Mouse (Mus musculus): Measurements from ENCODE around the gene Optn. TPM values are rescaled to one million over a fixed set of nuclear protein-coding genes. Genes with fewer than 3 reads are reported as not detected.
A peak's percentile ranks its signal among the peaks of the same experiment; 100 is the strongest.

Gene Optn
- total RNA-seq, 2 experiments from 2014 or later: 66.8 to 73.0 TPM

DNA sequence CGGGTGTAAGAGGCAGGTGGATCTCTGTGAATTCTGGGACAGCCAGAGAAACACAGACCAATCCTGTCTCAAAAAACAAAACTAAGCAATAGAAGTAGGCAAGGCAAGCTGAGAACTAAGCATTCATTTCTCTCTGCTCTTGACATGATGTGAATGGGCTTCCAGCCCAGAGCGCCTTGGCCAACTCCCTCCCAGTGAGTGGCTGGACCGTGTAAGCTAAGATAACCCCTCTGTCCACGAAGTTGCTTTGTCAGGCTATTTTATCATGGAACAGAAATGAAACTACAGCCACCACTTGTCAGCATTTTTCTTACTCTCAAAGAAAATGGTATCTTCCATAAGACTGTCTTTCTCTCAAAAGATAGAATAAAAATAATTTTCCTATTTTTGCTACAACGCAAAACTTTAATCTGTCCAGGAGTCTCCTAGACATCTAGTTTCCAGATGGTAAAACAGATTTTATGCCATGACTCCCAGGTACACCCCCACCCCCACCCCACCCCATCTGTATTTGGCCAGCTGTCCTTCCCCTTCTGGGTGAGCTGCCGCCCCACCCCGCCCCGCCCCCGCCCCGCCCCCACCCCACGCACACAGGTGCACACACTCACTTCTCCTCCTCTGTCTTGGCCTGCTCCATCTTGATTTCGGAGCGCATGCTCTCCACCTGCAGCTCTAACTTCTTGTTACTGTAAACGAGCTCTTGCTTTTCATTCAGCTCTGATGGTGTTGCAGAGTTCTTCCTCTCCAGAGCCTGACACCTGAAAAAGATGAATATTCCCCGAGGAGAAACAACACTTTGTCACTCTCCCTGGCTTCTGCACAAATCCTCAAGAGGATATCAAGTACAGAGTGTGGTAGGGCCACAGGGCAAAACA lies 30.1 kb downstream of the Optn start:
- intact Hi-C loops (cut with DNase I): no loop called here
- DNase-seq: no peak

DNA sequence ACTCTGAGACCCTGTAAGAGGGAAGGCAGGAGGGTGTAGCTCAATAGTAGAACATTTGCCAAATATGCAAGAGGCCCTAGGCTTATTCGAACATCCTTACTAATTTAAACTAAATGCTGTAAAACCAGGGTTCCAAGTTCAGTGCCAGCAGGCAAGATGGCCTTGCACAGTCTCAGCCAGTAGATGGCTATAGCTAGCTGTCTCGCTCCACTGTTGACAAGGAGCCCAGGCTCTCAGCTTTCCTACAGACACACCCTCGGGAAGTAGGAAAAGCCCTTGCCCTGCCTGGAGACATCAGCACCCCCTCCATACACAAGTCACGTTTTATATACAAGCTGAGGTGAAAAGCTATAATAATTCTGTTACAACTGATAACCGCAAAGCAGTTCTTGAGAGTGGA lies 31.2 kb downstream of the Optn start:
- intact Hi-C loops (cut with DNase I): no loop called here
- DNase-seq: no peak

DNA sequence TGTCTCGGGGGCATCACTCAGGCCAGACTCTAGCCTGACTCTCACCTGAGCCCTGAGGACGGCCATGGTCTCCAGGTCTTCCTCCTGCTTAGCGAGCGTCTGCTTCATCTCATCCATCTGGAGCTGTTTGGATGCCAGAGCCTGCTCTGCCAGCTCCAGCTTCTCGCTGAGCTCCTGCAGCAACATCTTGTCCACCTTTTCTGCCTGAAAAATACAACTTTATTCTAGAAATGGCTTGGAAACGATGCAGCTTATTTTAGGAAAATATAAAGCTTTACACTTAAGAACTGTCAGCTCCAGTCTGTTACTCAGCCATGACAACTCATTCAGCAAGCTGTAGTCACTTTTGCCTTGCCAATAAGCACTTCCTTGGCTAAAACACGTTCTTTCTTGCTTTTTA lies 32.6 kb downstream of the Optn start:
- no peak for DNase-seq
- intact Hi-C loops (cut with DNase I): no loop called here

DNA sequence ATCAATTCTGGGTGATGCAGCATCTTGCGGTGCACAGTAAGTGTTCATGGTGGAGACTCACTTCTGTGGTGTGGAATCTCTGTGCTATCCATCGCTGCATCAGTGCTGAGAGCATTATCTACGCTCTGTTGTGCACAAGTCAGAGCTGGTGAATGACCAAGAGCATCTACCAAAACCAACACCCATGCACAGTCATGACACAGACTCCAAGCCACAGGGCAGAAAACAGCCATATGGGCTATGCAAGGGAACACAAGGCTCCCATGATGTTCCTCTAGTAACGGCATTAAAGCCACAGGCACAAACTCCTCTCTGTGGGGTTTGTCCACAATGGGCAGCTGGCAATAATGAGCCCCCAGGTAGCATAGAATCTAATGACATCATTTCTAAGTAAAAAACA lies 34.0 kb downstream of the Optn start:
- intact Hi-C loops (cut with DNase I): no loop called here
- no peak for DNase-seq

DNA sequence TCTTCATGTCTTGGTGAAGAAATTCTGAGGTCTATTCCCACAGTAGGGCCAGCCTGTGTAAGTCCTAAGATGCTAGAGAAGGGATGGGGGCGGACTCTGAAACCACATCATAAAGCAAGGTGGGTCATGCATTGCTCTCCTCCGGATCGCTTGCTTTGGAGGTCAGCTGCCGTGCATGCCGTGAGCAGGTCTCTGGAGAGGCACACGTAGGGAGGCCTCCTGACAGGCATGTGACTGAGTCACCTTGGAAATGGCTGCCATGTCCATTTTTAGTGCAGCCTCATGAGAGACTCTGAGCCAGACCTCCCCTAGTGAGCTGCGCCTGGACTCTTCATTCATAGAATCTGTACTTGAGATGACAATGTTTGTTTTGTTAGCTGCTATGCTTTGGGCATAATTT lies 35.8 kb downstream of the Optn start:
- DNase-seq: no peak
- intact Hi-C loops (cut with DNase I): no loop called here

DNA sequence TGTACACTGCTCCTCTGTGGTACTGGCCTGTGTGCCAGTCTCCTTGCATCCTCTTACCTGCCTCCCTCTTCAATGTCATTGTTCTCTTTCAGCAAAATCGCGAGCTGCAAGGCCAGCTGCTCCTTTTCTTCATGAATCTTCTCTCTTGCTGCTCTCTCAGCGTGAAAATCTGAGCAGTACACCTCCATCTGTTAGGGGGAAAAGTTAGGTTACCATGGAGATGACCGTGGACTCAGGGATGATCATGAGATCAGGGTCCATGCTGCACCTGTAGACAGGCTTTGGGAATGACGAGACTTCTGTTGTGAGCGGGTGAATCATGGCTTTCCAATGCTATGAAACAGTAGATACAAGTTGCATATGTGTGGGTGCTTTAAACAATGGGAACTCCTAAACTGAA lies 36.8 kb downstream of the Optn start:
- no peak for DNase-seq
- intact Hi-C loops (cut with DNase I): no loop called here

DNA sequence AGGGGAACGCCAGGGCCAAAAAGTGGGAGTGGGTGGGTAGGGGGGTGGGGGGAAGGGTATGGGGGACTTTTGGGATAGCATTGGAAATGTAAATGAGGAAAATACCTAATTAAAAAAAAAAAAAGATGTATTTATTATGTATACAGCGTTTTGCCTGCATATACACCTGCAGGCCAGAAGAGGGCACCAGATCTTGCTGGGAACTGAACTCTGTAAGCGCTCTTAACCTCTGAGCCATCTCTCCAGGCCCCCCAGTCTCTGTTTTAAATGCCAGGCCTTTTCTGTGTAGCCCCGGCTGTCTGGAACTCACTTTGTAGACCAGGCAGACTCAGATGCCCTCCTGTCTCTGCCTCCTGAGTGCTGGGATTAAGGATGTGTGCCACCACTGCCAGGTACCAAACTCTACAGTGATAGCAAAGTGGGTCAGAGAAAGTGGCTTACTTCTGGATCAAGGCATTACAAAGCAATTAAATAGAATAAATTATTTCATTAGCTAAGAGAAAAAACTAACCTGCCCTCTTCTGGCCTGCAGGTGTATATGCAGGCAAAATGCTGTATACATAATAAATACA lies 38.6 kb downstream of the Optn start:
- no peak for DNase-seq
- intact Hi-C loops (cut with DNase I): no loop called here

DNA sequence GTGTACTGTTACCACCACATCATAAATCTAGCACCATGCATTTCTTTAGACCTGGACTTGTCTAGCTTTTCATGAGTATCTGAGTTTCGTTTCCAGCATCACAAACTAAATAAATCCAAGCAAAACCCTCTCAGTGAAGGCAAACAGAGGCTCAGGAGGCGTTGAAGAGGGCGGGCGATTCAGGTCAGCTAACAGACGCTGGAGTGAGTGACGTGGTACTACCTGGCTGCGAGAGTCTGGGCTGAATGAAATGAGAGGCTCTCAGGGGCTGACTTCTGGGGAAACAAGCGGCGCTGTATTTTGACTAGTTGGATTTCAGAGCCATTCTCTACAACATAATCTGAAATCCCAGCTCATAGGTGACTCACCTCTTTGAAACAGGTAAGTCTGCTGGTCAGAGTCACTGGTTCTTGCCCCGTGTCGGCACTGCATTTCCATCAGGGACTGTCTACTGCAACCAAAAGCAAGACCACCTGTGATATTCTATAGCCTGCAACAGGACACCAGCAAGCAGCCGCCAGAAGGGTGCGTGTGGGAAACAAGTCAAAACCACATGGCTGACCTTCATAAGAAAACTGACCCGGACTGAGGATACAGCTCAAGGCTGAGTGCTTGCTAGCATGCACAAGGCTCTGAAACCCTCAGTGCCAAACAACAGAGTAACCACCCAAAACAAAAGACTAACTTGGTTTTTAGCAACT lies 40.0 kb downstream of the Optn start:
- DNase-seq: no peak
- intact Hi-C loops (cut with DNase I): no loop called here

DNA sequence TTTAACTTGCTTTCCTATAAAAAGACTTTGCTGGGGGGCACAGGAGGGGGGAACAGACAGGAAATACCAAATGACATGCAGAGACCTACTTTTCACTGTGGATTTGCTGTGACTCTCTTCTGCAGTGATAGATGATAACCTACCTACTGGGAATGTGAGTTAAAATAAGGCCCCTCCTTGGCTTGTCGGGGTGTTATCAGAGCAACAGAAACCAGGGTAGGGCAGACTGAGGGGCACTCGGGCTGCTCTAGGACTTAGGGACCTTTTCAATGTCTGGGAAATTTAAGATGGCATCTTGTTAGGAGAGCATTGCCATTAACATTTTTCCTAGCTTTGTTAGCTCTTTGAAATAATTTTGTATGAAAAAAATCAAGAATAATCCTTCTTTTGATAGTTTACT lies 40.6 kb downstream of the Optn start:
- intact Hi-C loops (cut with DNase I): no loop called here
- DNase-seq: no peak

DNA sequence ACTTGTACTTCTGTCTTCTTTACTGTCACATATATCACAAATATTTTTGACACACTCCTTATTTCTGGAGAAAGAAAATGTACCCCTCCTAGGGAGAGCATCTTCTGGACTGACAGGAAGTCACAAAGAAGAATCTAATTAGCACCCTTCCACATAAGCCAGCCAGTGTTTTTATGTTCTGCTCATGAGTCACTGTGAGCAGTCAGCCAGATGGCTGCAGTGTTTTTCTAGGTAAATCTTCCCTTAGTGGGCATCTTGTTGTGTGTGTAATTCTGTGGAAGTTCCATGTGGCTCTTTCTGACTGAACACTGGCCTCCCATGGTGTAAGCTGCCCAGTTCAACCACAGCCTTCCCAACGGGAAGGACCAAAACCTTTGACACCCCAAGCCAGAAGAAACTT lies 44.1 kb downstream of the Optn start:
- no peak for DNase-seq
- intact Hi-C loops (cut with DNase I): no loop called here

DNA sequence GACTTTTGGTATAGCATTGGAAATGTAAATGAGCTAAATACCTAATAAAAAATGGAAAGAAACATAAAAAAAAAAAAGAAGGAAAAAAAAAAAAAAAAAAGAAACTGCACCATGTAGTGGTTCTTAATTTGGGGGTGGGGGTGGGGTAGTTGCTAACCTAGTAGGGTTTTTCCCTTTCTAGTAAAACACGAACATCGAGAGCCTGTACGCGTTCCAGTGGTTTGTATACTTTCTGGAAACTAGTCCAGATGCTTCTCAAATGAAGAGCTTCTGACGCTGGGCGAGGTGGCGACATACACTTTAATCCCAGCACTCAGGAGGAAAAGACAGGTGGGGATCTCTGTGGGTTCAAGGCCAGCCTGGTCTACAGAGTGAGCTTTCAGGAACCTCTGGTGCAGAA lies 46.9 kb downstream of the Optn start:
- intact Hi-C loops (cut with DNase I): no loop called here
- no peak for DNase-seq

DNA sequence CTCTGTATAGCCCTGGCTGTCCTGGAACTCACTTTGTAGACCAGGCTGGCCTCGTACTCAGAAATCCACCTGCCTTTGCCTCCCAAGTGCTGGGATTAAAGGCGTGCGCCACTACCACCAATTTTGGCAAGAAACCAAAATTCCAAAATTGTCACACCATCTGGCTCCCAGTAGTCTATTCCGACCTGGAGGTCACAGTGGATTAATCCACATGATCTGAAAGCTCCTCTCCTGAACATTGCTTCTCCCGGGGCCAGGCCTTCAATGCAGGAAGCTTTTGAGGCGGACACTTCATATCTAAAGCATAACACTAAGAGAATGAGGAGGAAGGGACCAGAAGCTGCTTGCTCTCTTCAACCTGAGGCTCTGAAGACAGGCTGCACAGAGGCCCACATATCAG lies 48.3 kb downstream of the Optn start:
- intact Hi-C loops (cut with DNase I): no loop called here
- DNase-seq: no peak

DNA sequence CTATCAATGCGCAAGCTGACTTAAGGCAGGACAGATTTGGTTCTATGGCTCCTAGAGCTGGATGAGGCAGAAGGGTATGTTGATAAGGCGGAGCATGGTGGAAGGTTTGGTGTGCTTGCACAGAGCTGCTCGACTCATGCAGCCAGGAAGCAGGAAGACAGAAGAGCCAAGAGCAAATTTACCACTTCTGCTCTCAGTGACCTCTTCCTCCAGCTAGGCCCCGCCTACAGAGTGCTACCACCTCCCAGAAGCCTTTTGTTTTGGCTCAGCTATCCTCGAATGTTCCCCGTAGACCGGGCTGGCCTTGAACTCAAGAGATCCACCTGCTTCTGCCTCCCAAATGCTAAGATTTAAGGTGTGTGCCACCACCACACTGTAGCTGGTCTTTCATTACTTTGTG lies 49.2 kb downstream of the Optn start:
- intact Hi-C loops (cut with DNase I): loop anchor here (5.0 kb wide), 1 partner anchor 92 kb away; no protein-coding TSS in a partner anchor
- DNase-seq: no peak

DNA sequence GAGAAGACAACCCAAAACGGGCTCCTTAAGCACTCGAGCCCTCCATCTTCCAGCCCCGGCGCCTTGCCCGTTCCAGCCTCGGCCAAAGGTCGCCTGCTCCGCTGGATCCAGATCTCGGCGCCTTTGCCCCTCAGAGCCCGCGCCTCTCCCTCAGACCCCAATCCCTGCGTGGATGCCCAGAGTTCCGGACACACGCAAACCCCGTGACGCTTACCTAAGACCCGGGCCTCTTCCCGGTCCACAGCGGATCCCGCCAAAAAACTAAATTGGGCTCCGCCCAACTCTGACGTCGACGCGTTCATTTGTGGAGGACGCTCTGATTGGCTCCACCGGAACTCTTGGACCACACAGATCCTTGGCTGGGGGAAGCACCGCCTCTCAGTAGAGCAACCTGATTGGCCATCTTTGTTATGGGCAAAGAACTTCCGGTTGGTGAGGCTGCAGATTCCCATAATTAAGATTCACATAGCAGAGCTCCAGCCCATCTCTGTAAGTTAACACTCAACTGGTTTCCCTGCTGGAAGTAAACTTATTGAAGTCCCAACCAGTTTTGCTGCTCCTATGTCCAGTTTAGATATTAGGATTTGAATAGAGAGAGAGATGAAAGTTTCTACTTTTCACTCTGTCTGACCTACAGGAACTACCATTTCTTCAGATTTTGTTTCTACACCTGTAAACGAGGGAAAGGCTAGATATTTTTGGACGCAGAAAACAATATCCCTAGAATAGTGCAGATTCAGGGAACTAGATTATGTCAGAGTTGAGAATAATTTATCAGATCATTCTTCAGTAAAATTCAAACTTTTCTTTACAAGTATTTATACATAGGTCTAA lies 51.1 kb downstream of the Optn start, which contains the start of gene Mcm10:
Gene Mcm10, minus strand, starts transcription at position 301 of the 834 bp plus-strand sequence.
- intact Hi-C loops (cut with DNase I): loop anchor here (5.0 kb wide), 1 partner anchor 90 kb away; no protein-coding TSS in a partner anchor

DNA sequence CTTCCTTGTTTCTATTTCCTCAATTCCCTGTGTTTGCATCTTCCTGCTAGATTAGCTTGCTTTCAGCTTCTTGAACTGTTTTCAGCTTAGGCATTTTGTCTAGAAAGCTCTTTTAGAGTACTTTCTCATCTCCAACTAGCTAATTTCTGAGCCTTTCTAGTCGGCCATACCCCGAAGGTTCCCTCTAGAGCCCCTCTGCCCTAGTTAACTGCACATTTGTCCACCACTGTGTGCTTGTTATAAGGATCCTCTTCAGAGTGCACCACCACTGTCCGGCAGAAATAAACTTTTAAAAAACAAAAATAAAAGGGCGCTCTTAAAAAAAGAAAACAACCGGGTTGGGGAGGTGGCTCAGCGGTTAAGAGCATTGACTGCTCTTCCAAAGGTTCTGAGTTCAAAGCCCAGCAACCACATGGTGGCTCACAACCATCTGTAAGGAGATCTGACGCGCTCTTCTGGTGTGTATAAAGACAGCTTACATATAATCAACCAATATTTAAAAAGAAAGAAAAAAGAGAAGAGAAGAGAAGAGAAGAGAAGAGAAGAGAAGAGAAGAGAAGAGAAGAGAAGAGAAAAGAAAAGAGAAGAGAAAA lies 51.9 kb downstream of the Optn start:
- DNase-seq: no peak
- intact Hi-C loops (cut with DNase I): loop anchor here (5.0 kb wide), 1 partner anchor 90 kb away; no protein-coding TSS in a partner anchor

More for the DNA sequence above, 51.1 kb downstream of the Optn start, which contains the start of gene Mcm10:
- peak; percentile 88 to 89 for DNase-seq

DNA sequence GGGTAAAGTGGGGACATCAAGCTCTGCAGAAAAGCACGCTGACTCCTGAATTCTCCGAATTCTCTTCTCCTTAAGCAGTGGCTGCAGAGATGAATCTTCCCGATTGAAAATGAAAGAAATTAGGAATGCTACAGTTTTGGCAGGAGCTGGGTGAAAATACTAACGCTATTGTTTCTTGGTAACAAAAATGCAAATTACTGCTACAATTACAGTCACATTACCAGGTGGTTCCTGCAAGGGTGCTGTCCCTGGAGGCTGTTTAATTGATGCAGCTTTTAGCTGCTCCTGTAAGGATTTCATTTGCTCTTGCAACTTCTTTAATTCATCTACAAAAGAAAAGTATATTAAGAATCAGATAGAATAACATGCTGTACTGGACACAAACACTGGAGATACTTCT lies 56.7 kb downstream of the Optn start:
- DNase-seq: no peak
- intact Hi-C loops (cut with DNase I): no loop called here

DNA sequence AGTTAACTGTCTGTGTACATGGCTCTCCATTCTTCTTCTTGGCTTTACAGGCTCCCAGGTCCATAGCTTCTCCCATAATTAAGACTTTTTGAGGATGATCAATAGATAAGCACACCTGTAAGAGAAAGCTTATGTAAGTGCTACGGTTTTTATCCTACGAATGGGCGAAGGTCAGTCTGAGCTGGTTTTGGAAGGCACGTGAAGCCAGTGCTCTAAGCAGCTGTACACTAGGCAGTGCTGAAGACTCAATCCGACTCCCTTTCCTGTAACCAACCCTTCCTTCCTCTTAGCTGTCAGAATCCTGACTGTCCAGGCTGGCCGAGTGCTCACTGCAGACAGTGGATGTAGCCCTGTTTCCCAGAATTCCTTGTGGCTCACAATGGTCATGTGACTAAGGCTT lies 62.6 kb downstream of the Optn start:
- intact Hi-C loops (cut with DNase I): no loop called here
- DNase-seq: no peak

DNA sequence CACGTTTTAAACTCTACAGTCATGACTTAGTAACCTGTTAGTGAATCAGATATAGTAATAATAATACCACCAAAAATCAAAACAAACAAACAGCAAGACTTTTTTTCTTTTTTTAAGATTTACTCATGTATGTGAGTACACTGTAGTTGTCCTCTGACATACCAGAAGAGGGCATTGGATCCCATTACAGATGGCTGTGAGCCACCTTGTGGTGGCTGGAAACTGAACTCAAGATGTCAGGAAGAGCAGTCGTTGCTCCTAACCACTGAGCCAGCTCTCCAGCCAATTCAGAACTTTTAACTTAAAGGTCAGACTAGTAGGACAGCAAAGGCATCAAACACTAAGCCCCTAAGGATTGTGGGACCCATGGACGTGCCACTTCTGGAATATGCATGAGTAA lies 64.9 kb downstream of the Optn start:
- DNase-seq: no peak
- intact Hi-C loops (cut with DNase I): no loop called here

DNA sequence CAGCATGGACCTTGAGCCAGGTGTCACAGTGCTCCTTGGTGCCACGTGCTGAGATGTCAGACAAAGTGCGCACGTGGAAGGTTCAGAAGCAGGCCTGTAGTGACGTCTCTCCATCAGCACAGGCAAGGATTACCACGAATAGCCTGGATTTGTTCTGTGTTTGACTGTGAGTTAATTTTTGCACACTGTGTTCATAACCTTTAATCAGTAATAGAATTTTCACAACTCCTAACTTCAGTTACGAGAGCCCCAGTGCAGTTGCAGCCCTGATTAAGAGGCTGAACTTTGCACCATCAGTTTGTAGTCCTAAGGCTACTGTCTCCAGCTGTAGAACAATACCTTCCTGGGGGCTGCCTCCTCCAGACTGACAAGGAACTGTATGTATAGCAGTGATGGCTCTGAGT lies 67.4 kb downstream of the Optn start:
- no peak for DNase-seq
- intact Hi-C loops (cut with DNase I): no loop called here

DNA sequence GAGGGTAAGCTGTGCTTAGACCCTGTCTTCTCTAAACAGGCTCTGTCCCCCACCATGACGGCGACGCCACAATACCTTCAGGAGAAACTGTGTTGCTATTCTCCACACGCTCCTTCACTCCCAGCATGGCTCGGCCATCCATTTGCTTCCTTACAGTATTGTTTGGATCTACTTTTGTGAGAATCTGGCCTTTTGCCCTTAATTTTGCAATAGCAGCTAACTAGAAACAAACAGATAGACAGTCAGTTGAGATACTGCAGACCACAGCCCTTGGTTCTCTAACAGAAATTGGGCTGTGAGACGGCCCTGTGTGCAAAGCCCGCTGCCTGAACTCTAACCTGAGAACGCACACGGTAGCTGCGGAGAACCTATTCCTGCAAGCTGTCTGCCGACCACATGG lies 68.2 kb downstream of the Optn start:
- no peak for DNase-seq
- intact Hi-C loops (cut with DNase I): no loop called here

All from gastrocnemius, postnatal 36 days (tissue).